Mouse (Mus musculus) brain, embryonic 18.5 days (tissue): Measurements from ENCODE around the gene Fgf4.
"Not testable (repeated sequence)": the region's sequence is repeated elsewhere in the genome, so short reads cannot be mapped to it uniquely, and the experiment has no call there.

ENCODE experiments used
- DNase-seq: peaks from one replicate; pipeline ENCODE4 v3.0.0-alpha.2; 2012; ENCODE audit warnings: low read depth, low spot score

The Fgf4 gene

DNA sequence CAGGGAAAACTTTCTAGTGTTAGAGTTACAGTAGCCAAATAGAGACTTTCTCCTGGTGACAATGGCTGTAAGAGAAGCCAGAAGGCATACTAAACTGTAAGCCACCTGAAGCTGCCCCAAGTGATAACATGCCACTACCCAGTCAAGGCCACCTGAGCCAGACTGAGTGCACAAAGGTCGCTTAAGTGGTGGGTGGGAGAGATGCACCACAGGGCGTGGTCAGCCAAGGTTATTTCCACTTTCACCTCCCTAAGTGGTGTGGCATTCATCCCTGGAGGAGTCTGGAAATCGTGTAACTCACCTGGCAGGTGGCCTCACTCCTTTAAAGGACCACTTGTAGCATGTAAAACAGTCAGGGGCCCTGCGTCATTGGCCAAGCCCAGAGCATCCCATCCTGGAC, 20.0 kb downstream of the Fgf4 start:
- no peak for DNase-seq

DNA sequence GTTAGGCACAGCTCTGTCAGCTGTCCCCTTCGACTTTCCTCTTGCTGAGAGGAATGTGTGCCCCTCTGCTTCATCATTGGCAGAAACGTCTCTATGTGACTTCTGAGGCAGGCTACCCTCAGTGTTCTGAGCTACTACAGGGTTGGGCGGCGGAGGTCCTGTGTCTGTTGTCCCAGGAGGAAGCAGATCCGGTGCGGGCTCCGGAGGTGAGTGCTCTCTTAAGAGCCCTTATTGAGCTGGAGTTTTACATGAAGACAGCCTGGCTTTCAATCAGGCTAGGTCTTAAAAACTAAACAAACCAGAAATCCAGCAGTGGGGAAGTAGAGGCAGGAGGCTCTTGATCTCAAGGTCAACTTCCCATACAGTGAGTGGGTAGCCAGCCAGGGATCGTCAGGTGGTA, 20.4 kb downstream of the Fgf4 start:
- DNase-seq = no peak

DNA sequence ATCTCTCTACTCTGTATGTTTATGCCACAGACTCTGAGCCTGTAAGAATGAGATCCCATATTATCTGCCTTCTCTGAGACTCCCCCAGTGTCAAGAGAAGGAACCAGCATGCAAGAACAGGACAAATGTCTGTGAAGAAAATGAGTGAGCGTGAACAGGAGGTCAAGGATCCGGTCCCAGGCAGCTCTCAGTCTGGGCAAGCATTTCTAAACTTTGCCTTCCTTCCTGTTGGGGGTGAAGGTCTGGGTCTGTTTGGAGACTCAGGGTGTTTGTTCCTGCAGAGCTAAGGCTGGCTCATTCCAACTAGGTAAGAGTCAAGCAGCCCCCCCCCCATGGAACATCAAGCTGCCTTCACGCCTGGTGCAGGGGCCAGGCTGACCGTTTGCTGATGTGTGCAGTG, 25.3 kb downstream of the Fgf4 start:
- DNase-seq = no peak

DNA sequence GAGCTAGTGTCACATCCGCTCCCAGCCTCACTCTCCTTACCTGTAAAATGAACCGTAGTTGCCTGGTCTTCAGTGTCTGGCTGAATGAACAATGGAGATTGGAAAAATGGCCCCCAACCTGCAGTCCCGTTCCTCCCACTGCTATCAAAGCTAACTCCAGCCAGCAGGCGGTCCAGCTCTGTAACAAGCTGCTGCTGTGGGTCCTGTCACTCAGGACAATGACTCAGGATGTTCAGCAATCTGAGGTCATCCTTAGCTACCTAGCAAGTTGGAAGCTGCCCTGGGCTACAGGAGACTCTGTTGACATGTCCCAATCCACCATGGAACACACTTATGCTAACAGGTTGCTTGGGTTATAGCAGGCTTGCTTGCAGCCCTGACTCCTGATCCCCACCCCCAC, 26.0 kb downstream of the Fgf4 start:
- no peak for DNase-seq

DNA sequence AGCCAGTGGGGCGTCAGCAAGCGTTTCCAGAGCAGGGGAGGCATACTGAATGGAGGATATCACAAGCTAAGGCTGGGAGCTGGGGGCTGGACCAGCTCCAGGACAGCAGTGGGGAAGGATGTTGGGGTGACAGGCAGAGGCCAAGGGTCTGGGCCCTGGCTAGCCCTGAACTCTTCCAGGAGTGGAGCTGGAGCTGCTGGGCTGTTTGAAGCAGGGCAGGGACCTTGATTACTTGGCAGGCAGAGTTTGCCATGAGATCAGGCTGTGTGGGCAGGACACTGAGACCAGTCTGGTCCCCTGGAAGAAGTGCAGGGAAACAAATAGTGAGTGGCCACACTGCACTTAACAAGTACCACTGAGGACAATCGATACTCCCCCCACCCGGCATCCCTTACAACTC, 27.1 kb downstream of the Fgf4 start:
- DNase-seq = no peak

DNA sequence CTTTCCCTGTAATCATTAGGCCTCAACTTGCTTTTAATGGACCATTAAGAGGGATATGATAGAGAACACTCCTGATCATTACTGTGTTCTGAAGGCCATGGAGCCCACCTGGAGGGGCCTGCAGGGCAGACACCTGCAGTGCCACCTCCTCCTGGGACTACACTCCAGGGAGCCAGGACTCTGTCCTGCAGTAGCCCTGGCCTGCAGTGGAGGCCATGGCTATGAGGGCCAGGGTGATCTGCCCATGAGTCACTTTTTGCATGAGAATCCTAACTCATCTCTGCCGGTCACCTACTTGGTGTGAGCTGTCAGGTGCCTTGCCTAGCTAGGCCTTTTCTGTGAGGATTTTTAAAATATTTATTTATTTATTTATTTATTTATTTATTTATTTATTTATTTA, 31.2 kb downstream of the Fgf4 start:
- DNase-seq = no peak

DNA sequence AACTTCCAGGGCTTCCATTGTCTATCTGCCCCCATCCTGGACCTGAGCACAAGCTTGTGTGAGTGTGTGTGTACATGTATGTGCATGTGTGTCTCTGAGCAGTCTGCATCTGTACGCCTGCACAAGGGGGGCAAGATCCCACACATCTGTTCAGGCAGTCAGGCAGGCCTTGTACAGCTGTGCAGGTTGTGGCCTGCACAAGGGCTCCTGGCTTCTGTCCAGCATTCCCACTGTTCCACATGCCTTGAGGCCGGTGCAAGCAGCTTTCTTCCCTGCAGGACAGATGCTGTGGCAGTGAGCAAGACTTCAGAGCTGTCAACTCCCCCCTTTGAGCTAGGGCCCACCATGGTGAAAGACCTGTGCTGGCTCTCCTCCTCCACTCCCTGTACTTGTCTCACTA, 35.9 kb downstream of the Fgf4 start:
- DNase-seq = no peak

DNA sequence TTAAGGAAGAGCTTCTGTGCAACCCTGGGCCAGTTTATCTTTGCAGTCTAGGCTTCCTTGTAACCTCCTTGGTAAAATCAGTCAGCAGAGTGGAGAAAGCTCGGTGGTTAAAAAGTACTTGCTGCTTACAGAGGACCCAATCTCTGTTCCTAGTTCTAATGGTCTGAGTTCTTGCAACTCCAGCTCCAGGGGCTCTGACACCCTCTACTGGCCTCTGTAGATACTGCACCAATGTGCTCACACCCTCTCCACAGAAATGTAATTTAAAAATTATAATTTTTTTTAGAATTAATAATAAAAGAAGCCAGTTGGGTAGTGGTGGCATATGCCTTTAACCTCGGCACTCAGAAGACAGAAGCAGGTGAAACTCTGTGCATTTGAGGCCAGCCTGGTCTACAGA, 40.5 kb downstream of the Fgf4 start:
- no peak for DNase-seq

DNA sequence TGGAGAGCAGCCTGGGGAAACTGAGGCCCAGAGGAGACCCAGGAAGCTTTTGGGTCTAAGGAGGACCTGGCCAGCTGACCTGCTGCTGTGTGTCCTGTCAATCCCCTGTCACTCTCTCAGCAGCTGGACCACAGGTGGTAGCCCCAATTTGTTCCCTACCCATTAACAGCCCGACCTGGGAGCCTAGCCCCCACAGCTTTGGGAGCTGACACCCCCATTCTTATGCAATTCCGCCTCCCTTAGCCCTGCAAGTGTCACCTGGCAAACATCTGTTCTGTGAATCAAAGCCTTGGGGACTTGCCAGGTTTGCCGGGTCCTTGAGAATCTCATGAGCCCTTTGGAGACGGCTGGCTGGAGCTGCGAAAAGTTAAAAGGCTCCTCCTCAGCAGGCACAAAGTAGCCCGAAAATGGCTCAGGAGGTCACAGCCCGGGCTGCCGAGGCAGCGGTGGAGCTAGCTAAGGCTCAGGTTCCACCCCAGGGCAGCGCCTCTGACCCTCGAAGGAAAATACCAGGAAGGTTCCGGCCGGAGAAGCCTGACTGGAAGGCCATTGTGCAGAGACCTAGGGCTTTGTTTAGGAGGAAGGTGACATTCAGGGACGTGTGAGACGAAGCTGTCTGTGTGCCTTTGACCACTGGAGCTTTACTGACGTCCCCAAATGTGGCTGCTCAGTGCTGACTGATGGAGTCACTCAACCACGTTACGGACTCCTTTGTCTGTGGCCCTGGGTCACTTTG, 41.6 kb downstream of the Fgf4 start:
- no peak for DNase-seq

DNA sequence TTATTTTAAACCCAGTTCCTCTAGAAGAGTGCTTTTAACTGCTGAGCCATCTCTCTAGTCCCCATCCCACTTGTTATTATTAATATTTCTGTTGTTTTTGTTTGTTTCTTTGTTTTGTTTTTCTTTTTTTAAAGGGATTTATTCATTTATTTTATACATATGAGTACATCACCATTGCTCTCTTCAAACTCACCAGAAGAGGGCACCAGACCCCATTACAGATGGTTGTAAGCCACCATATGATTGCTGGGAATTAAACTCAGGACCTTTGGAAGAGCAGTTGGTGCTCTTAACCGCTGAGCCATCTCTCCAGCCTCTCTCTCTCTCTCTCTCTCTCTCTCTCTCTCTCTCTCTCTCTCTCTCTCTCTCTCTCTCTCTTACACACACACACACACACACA, 43.5 kb downstream of the Fgf4 start:
- not testable (repeated sequence) for DNase-seq

DNA sequence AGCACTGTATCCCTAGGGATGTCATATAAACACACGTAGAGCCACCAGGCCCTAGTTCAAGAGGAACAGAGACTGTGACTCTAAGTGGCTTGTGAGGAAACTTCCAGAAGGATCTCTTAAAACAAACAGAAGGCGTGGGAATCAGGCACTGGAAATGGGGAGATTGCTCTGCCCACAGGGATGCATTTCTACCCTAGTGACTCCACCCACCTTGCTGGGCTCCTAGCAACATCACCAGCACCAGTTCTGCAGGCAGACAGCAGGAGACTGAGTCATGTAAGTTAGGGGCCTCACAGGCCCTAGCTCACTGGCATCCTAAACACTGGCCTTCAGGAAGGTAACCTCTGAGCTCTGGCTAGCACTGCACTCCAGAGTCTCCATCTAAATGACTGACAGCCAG, 44.7 kb downstream of the Fgf4 start:
- DNase-seq = no peak

DNA sequence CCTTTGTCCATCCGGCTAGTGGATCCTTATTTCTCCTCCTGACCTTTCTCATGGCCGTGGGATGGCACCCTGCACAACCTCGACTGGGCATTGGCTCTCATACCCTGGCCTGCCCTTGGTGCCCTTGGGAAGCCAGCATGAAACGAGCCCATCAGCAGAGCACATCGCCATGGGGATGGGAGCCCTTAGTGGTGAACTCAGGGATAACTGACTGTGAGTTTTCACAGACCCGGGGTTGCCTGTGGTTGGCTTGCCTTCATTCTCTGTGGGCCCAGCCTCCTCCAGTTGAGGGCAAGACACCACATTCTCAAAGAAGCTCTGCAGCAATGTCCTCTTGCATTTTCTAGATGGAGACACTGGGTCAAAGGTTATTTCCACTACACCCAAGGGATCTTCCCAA, 45.2 kb downstream of the Fgf4 start:
- DNase-seq = no peak

DNA sequence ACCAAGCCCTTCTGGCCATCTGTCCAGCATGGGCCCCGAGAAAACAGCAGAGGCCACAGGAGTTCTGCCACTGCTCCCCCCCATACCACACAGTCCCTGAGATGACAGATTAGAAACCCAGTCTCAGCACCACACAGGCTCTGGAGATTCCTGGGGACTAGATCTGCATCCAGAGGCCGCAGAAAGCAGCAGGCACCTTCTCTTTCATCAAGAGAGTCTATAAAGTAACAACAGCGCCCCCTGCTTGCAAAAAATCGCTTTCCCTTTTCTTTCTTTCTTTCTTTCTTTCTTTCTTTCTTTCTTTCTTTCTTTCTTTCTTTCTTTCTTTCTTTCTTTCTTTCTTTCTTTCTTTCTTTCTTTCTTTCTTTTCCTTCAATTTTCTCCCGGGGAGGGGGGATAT, 47.0 kb downstream of the Fgf4 start:
- DNase-seq = no peak

DNA sequence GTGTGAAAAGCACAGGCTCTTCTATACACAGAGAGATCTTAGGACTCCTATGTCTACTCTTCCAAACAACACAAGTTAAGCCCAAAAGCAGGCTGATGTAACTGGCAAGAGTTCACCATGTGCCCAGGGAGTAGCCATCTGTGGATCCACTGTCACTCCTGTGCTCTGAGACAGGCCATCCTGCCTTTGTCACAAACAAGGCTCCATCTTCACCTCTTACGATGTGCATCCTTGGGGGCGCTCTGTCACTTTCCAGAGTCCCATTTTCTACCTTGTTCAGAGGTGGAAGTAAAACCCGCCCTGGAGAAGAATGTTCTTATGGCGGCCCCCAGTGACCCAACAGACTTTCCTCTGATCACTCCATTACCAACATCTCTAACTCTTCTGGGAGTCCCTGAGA, 47.5 kb downstream of the Fgf4 start:
- DNase-seq = no peak

DNA sequence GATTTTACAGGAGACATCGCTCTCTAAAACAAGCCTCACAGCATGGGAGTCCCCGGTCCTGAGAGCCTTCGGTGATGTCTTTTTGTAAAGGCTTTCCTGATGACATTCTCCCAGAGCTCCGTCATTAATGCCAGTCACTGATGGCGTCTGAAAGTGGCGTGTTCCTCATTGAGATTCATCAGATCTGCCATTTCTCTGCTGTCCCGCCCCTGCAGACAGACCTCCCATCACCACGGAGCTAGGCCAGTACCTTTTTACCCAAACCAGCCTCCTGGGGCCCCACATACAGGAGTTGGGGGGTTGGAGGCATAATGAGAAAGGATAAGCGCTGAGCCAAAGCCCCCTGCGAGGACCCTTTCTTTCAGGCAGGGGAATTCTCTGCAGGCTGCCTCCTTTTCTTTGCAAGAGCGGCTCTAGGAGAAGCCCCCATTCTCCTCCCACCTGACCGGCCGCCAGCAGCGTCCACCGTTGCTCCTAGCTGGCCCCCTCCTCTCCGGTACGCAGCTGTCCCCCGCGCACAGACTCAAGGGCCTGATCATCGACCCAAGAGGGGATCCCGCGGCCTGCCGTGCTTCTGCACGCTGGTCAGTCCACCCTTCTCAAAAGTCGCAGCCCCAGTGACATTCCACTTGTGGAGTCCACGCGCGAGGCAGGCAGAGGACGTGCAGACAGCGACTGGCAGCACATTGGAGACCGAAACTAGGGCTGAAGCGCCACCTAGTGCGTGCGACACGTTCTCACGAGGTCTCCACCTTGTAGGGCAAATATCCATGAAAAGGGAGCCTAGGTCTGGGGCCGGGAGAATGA, 48.3 kb downstream of the Fgf4 start:
- no peak for DNase-seq

DNA sequence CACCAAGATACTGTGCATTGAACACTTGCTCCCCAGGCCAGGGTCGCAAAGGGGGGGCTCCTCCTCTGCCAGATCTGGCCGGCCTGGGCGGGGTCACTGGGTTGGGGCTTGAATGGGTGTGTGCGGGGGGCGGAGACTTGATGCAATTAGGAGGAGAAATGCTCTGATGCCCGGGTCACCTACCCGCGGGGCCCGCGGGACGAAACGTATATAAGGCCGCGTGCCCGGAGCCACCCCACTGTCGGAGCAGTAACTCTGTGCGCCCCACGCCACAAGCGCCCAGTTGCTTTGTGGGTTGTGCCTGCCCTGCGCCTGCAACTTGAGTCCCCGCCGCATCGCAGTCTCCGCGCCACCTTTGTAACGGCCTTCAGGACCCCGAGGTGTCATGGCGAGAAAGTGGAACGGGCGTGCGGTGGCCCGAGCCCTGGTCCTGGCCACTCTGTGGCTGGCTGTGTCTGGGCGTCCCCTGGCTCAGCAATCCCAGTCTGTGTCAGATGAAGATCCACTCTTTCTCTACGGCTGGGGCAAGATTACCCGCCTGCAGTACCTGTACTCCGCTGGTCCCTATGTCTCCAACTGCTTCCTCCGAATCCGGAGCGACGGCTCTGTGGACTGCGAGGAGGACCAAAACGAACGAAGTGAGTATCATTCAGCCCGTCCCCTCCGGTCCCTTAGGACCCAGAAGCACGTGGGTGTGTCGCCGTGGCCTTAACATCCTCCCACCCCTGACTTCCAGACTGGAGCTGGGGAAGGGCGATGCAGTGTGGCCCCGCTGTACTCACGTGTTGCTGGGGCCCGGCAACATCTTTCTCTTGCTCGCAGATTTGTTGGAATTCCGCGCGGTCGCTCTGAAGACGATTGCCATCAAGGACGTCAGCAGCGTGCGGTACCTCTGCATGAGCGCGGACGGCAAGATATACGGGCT, 49.4 kb downstream of the Fgf4 start, which contains the start of gene Fgf15:
Gene Fgf15, plus strand, starts transcription at position 238 of the 925 bp plus-strand sequence.
- DNase-seq = no peak

DNA sequence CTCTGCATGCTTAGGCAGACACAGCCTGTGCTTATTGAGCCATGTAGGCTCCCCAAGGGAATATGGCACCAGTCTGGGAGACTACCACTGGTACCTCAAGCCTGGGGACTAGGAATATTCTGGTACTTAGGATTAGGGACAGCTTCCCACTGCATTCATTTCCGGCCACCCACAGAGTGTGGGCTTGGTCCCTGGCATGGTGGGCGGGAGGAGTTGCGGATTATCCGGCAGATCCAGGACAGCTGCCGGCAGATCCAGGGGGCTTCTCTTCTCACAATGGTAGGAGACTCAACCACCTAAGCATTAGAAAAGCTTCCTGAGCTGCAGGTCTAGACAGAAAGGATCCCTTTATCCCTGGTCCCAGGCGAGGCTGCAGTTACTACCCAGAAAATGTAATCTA, 51.3 kb downstream of the Fgf4 start:
- DNase-seq = no peak

DNA sequence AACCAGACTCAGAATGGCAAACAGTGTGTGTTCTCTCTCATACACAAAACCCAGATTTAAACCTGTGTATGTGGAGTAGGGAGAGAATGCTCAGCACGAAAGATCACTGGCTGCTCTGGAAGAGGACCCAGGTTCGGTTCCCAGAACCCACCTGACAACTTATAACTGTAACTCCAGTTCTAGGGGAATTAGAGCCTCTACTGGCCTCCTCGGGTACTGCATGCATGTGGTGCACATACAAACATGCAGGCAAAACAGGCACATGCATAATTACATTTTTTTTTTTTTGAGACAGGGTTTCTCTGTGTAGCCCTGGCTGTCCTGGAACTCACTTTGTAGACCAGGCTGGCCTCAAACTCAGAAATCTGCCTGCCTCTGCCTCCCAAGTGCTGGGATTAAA, 58.3 kb downstream of the Fgf4 start:
- DNase-seq = not testable (repeated sequence)

DNA sequence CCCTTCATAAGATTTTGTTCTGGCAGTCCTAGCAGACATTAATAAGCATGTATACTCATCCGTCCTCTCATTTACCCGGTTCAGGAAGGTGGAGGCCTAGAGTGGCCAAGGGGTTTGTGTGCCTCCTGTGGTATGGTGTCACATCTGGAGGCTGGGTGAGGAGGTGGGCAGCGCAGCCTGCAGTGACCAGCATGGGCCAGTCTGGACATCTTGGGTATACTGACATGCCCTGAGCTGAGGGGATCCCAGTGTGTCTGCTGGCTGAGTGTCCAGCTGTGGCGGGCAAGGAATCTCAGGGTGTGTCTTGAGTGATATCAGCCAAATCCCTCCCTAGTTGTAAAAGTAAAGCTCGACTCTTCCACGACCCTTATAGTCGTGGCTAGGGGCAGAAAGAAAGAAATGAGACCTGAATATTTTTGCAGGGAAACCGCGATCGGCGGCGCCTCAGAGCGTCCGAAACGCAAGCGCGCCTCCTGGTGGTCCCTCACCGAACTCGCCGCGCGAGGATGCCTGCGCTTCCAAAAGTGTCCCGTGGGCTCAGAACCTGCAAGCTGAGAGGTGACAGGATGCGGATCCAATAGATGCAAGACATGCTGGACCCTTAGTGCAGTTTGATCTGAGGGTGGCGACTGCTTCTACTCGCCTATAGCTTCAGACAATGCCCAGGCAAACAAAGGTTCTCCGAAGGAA, 59.7 kb downstream of the Fgf4 start:
- DNase-seq = no peak

DNA sequence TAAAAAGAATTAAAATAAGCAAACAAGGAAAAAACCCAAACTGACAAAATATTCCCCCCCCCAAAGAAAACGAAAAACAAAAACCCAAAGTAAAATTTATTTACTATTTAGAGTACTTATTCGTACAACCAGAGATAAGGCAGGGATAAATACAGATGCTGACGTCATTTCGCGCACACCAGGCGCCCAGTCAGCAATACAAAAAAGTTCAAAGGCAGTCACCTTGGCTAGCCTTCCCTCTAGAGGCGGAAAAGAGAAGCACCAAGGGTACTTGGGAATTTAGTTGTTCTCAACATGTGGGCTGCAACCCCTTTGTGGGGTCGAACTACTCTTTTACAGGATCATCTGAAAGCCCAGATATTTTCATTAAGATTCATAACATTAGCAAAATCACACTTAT, 60.6 kb downstream of the Fgf4 start:
- DNase-seq = no peak

DNA sequence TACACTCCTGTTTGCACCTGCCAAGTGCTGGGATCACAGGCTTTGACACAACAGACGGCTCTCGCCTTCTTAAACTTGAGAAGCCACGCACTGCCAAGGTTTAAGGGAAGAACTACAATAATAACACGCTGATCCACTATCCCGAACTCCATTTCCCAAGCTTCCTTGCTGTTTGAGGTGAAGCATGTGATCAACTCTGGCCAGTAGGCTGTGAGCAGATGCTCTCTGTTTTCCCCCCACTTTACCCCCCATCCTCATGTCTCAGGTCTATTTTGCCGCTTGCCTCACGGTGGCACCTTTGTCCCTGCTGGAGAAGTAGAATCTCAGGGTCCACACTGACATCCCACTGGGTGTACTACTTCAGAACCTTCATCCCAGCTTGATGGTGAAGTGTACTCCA, 61.5 kb downstream of the Fgf4 start:
- DNase-seq = no peak

DNA sequence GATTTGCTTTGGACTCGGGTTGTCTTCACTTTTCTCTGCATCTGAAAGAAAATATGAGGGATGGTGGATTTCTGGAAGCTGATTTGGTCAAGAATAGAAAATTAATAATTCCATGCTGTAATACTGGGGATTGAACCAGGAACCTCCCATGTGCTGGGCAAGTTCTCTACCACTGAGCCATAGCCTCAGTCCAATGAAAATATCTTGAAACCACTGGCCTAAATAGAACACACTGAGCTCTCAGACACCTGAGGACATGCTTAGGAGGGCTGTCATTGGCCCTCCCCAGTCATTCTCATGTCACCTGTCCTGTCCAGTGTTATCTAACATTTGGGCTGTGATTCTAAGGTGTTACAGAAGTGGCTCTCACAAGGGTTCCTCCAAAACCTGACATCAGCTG, 64.0 kb downstream of the Fgf4 start:
- no peak for DNase-seq
